In genomic region chr1:60180784-60181221, GRCm38 (mm10) we compare ENCODE assay signal across 8 mouse cellular contexts. TPM values are rescaled to one million over a fixed set of nuclear protein-coding genes. Genes with fewer than 3 reads are reported as not detected.
DNase-seq lines count a peak whose midpoint lies in the region; ATAC-seq and TF ChIP-seq lines count a peak whose summit lies in the region.

No protein-coding gene starts in this region.

- peak overlapping the region; percentile 47 for H3K27ac ChIP-seq in cerebellum, adult 2 months (ENCODE audit: insufficient read depth, low read length)
- H3K27ac ChIP-seq in liver, adult 2 months (replicated peaks; ENCODE audit: insufficient read depth, low read depth, low read length), result peak overlapping the region; percentile 91
- H3K27ac ChIP-seq in cortical plate, adult 2 months (ENCODE audit: insufficient read depth, low read length), result peak overlapping the region; percentile 57
- H3K27ac ChIP-seq in hindbrain, embryonic 16.5 days (ENCODE audit: low read depth, low read length), result peak overlapping the region; percentile 97
- peak overlapping the region; percentile 98 for H3K27ac ChIP-seq in lung, postnatal 0 days (ENCODE audit: low read length)

- TF ChIP-seq CTCF in cerebellum, adult 2 months (IDR thresholded peaks at IDR 0.05; ENCODE audit: borderline replicate concordance, insufficient read depth, low read depth, low read length), result no peak
- TF ChIP-seq CTCF in liver, adult 2 months (IDR thresholded peaks at IDR 0.05; ENCODE audit: low read depth, low read length), result no peak
- TF ChIP-seq CTCF in cortical plate, adult 2 months (IDR thresholded peaks at IDR 0.05; ENCODE audit: extremely low read depth, insufficient read depth, low read length), result no peak
- TF ChIP-seq CTCF in lung, postnatal 0 days (IDR thresholded peaks at IDR 0.05), result no peak

- H3K4me3 ChIP-seq in cerebellum, adult 2 months (replicated peaks; ENCODE audit: insufficient read depth, low read depth, low read length), result peak overlapping the region; percentile 100
- peak overlapping the region; percentile 96 for H3K4me3 ChIP-seq in liver, adult 2 months (ENCODE audit: insufficient read depth, low read depth, low read length)
- peak overlapping the region; percentile 75 for H3K4me3 ChIP-seq in cortical plate, adult 2 months (ENCODE audit: insufficient read depth, low read length)
- H3K4me3 ChIP-seq in hindbrain, embryonic 16.5 days (ENCODE audit: low read length), result peak overlapping the region; percentile 96
- H3K4me3 ChIP-seq in lung, postnatal 0 days (ENCODE audit: low read depth, low read length), result peak overlapping the region; percentile 81

- peak overlapping the region; percentile 67 for H3K4me2 ChIP-seq in hindbrain, embryonic 16.5 days (ENCODE audit: low read length)
- peak overlapping the region; percentile 48 for H3K4me2 ChIP-seq in lung, postnatal 0 days (replicated peaks; ENCODE audit: low read depth, low read length)

- under 1% methylated on average over 30 of the region's 30 CpGs for WGBS in cerebellum, adult 2 months
- WGBS in liver, adult 2 months, result under 1% methylated on average over 30 of the region's 30 CpGs
- WGBS in hindbrain, embryonic 16.5 days, result under 1% methylated on average over 30 of the region's 30 CpGs
- 2% methylated on average over 19 of the region's 30 CpGs for WGBS in lung, postnatal 0 days

- no peak for ATAC-seq in hindbrain, embryonic 16.5 days
- peak; percentile 78 for ATAC-seq in lung, postnatal 0 days

- no peaks in the 10 kb centered on the region; the same call in 1 of the 2 replicates for H3K4me1 ChIP-seq in cerebellum, adult 2 months (ENCODE audit: control insufficient read depth, insufficient read depth, low read length)
- peaks cover 8% of the 10 kb centered on the region for H3K4me1 ChIP-seq in liver, adult 2 months (ENCODE audit: control insufficient read depth, insufficient read depth, low read length)
- H3K4me1 ChIP-seq in cortical plate, adult 2 months (ENCODE audit: control insufficient read depth, insufficient read depth, low read length), result peaks cover 4% of the 10 kb centered on the region; the same call in 1 of the 2 replicates
- peaks cover 12% of the 10 kb centered on the region for H3K4me1 ChIP-seq in hindbrain, embryonic 16.5 days (ENCODE audit: control insufficient read depth, insufficient read depth, low read depth, low read length)
- no peaks in the 10 kb centered on the region for H3K4me1 ChIP-seq in lung, postnatal 0 days (ENCODE audit: insufficient read depth, low read depth, low read length)

- no peak for TF ChIP-seq POLR2A in cerebellum, adult 2 months (IDR thresholded peaks at IDR 0.05; ENCODE audit: borderline replicate concordance, insufficient read depth, low read length)
- TF ChIP-seq POLR2A in liver, adult 2 months (IDR thresholded peaks at IDR 0.05; ENCODE audit: extremely low read depth, insufficient read depth, low read length), result no peak
- no peak for TF ChIP-seq POLR2A in cortical plate, adult 2 months (IDR thresholded peaks at IDR 0.05; ENCODE audit: extremely low read depth, insufficient read depth, low read length)

- H3K36me3 ChIP-seq in liver, adult 2 months (ENCODE audit: control insufficient read depth, insufficient read depth, low read length), result peaks cover 8% of the 10 kb centered on the region
- H3K36me3 ChIP-seq in hindbrain, embryonic 16.5 days (ENCODE audit: control insufficient read depth, insufficient read depth, low read length), result no peaks in the 10 kb centered on the region
- H3K36me3 ChIP-seq in lung, postnatal 0 days (ENCODE audit: insufficient read depth, low read length), result no peaks in the 10 kb centered on the region

- no peaks in the 10 kb centered on the region; the same call in 1 of the 2 replicates for H3K79me2 ChIP-seq in liver, adult 2 months (ENCODE audit: control insufficient read depth, insufficient read depth, low read length)

- peak overlapping the region; percentile 90 for H3K9ac ChIP-seq in liver, adult 2 months (ENCODE audit: low read depth, low read length)
- peak overlapping the region; percentile 96 for H3K9ac ChIP-seq in hindbrain, embryonic 16.5 days (ENCODE audit: low read depth, low read length)
- peak overlapping the region; percentile 89 for H3K9ac ChIP-seq in lung, postnatal 0 days (replicated peaks; ENCODE audit: low read depth)

- H3K27me3 ChIP-seq in cerebellum, adult 2 months (ENCODE audit: control insufficient read depth, insufficient read depth, low read length), result no peaks in the 10 kb centered on the region
- no peaks in the 10 kb centered on the region for H3K27me3 ChIP-seq in liver, adult 2 months (ENCODE audit: control insufficient read depth, insufficient read depth, low read length)
- H3K27me3 ChIP-seq in hindbrain, embryonic 16.5 days (replicated peaks; ENCODE audit: control insufficient read depth, insufficient read depth, low read length), result no peaks in the 10 kb centered on the region
- H3K27me3 ChIP-seq in lung, postnatal 0 days (replicated peaks; ENCODE audit: insufficient read depth, low read length), result no peaks in the 10 kb centered on the region

- DNase-seq in cerebellum, adult 2 months, result no peak
- DNase-seq in cerebellum, adult 9-11 months, result no peak
- peak; percentile 64 for DNase-seq in liver, adult 2 months (ENCODE audit: extremely low read depth, low read depth, low spot score)
- no peak for DNase-seq in liver
- DNase-seq in lung, postnatal 0 days (ENCODE audit: low spot score), result peak; percentile 89
- no peak for DNase-seq in adrenal gland, postnatal 25 days

- H3K9me3 ChIP-seq in hindbrain, embryonic 16.5 days (ENCODE audit: control insufficient read depth, low read length), result no peaks in the 10 kb centered on the region
- H3K9me3 ChIP-seq in lung, postnatal 0 days (ENCODE audit: low read length), result no peaks in the 10 kb centered on the region

- peak; percentile 26; the same call in 1 of the 2 replicates for TF ChIP-seq EP300 in lung, postnatal 0 days (IDR thresholded peaks at IDR 0.05)

RNA-seq across cellular contexts. Expression of gene Nbeal1, which starts 0.4 kb away (rescaled TPM):
- 8.7 and 9.7 TPM in 2 replicates for polyA plus RNA-seq in cerebellum, adult 2 months (2012; rRNA removed)
- 33.0 and 38.1 TPM in 2 replicates for total RNA-seq in liver, adult 2 months (2014; rRNA removed)
- polyA plus RNA-seq in liver, adult 2 months (2012; rRNA removed), result 1.2 and 1.4 TPM in 2 replicates
- 5.9 and 6.7 TPM in 2 replicates for polyA plus RNA-seq in cortical plate, adult 2 months (2012; rRNA removed)
- polyA plus RNA-seq in hindbrain, embryonic 16.5 days (2015; fragmentation: Nextera tagmentation; extraction: Ambion mirVana), result 6.3 and 6.6 TPM in 2 replicates
- 11.8 and 15.6 TPM in 2 replicates for polyA plus RNA-seq in lung, postnatal 0 days (2015; fragmentation: Nextera tagmentation; extraction: Ambion mirVana)
- 73.8 and 77.7 TPM in 2 replicates for total RNA-seq in adrenal gland, postnatal 25 days (2021)

Comparison
In these comparisons a context has a peak if more than half of its experiments do, and no peak if none do; other contexts are left out.
1. DNase-seq: peak in liver, adult 2 months (single experiment) and lung, postnatal 0 days (single experiment); none in cerebellum, adult 2 months (0 of 2), cerebellum, adult 9-11 months (single experiment), liver (single experiment) and adrenal gland, postnatal 25 days (single experiment).
2. H3K27ac ChIP-seq: peak in every context shown above with its lines; median percentile 98 in lung, postnatal 0 days; 97 in hindbrain, embryonic 16.5 days; 91 in liver, adult 2 months; 57 in cortical plate, adult 2 months; 47 in cerebellum, adult 2 months.
3. Peak in every context shown above with its lines, with median percentiles within 50 percentile points of each other: H3K4me3 ChIP-seq and H3K9ac ChIP-seq.